Mouse (Mus musculus): ENCODE data around the gene Rps6kl1.

- TF ChIP-seq EP300 (IDR thresholded peaks at IDR 0.05; ENCODE audit: low read depth) (no peak), CTCF (IDR thresholded peaks at IDR 0.05; ENCODE audit: low read depth) (no peak)
Observed at GRCm38 (mm10) chr12:85106292-85106691, 44.8 kb downstream of the Rps6kl1 start.

Data from liver, embryonic 14.5 days (tissue).